Mouse (Mus musculus): ENCODE data around the gene Srsf3. TPM values are rescaled to one million over a fixed set of nuclear protein-coding genes. Genes with fewer than 3 reads are reported as not detected.

Gene Srsf3
- polyA plus RNA-seq, 1 experiment from 2014 or later = 425 TPM

- Histone ChIP-seq H3K27ac (ENCODE audit: low read length) (no peak overlapping the region), H3K4me1 (ENCODE audit: control insufficient read depth, insufficient read depth, low read length) (peaks cover 12% of the 10 kb centered on the region; the same call in 1 of the 2 replicates), H3K9me3 (replicated peaks; ENCODE audit: control insufficient read depth, low read length, poor library complexity, severe bottlenecking) (no peaks in the 10 kb centered on the region), H3K4me2 (ENCODE audit: low read length) (no peak overlapping the region), H3K27me3 (ENCODE audit: control insufficient read depth, insufficient read depth, low read depth, low read length) (no peaks in the 10 kb centered on the region), H3K36me3 (ENCODE audit: control insufficient read depth, insufficient read depth, low read length) (no peaks in the 10 kb centered on the region), H3K4me3 (ENCODE audit: low read depth, low read length) (no peak overlapping the region), H3K9ac (ENCODE audit: low read depth, low read length) (no peak overlapping the region)
- ATAC-seq = no peak
- 96% methylated on average over 7 of the region's 7 CpGs for WGBS
Measured at GRCm38 (mm10) chr17:29084656-29085055, 52.2 kb downstream of the Srsf3 start.

GRCm38 (mm10) chr17:29085266-29085665 lies 52.8 kb downstream of the Srsf3 start:
- Histone ChIP-seq H3K27ac (ENCODE audit: low read length) (no peak overlapping the region), H3K36me3 (ENCODE audit: control insufficient read depth, insufficient read depth, low read length) (no peaks in the 10 kb centered on the region), H3K4me2 (ENCODE audit: low read length) (no peak overlapping the region), H3K27me3 (ENCODE audit: control insufficient read depth, insufficient read depth, low read depth, low read length) (no peaks in the 10 kb centered on the region), H3K9ac (ENCODE audit: low read depth, low read length) (no peak overlapping the region), H3K4me1 (ENCODE audit: control insufficient read depth, insufficient read depth, low read length) (peaks cover 12% of the 10 kb centered on the region; the same call in 1 of the 2 replicates), H3K9me3 (replicated peaks; ENCODE audit: control insufficient read depth, low read length, poor library complexity, severe bottlenecking) (no peaks in the 10 kb centered on the region), H3K4me3 (ENCODE audit: low read depth, low read length) (no peak overlapping the region)
- 81% methylated on average over 10 of the region's 10 CpGs for WGBS
- ATAC-seq = no peak

- H3K36me3 ChIP-seq (ENCODE audit: control insufficient read depth, insufficient read depth, low read length) = no peaks in the 10 kb centered on the region
- H3K9me3 ChIP-seq (replicated peaks; ENCODE audit: control insufficient read depth, low read length, poor library complexity, severe bottlenecking) = no peaks in the 10 kb centered on the region
- H3K9ac ChIP-seq (ENCODE audit: low read depth, low read length) = no peak overlapping the region
- no peak overlapping the region for H3K27ac ChIP-seq (ENCODE audit: low read length)
- no peak overlapping the region for H3K4me2 ChIP-seq (ENCODE audit: low read length)
- H3K4me1 ChIP-seq (ENCODE audit: control insufficient read depth, insufficient read depth, low read length) = peaks cover 3% of the 10 kb centered on the region; the same call in 1 of the 2 replicates
- no peak overlapping the region for H3K4me3 ChIP-seq (ENCODE audit: low read depth, low read length)
- 76% methylated on average over 4 of the region's 4 CpGs for WGBS
- H3K27me3 ChIP-seq (ENCODE audit: control insufficient read depth, insufficient read depth, low read depth, low read length) = no peaks in the 10 kb centered on the region
- ATAC-seq = no peak
Measured at GRCm38 (mm10) chr17:29086916-29087315, 54.5 kb downstream of the Srsf3 start.

- no peak within 1 kb of the TSS for H3K9ac ChIP-seq (ENCODE audit: low read depth, low read length)
- ATAC-seq = no peak
- H3K4me2 ChIP-seq (ENCODE audit: low read length) = no peak within 1 kb of the TSS
- no peak within 1 kb of the TSS for H3K4me3 ChIP-seq (ENCODE audit: low read depth, low read length)
- H3K36me3 ChIP-seq (ENCODE audit: control insufficient read depth, insufficient read depth, low read length) = no peaks in the 10 kb centered on the region
- WGBS = 81% methylated on average over 3 of the region's 3 CpGs
- no peaks in the 10 kb centered on the region for H3K27me3 ChIP-seq (ENCODE audit: control insufficient read depth, insufficient read depth, low read depth, low read length)
- H3K4me1 ChIP-seq (ENCODE audit: control insufficient read depth, insufficient read depth, low read length) = peaks cover 6% of the 10 kb centered on the region
- H3K9me3 ChIP-seq (replicated peaks; ENCODE audit: control insufficient read depth, low read length, poor library complexity, severe bottlenecking) = no peaks in the 10 kb centered on the region
- no peak within 1 kb of the TSS for H3K27ac ChIP-seq (ENCODE audit: low read length)
Measured at GRCm38 (mm10) chr17:29090776-29091175, 58.3 kb downstream of the Srsf3 start, which contains the start of gene Cdkn1a. TSS of gene Cdkn1a (plus strand) at chr17:29090976.

- peaks cover 8% of the 10 kb centered on the region for H3K4me1 ChIP-seq (ENCODE audit: control insufficient read depth, insufficient read depth, low read length)
- no peak overlapping the region for H3K27ac ChIP-seq (ENCODE audit: low read length)
- no peak overlapping the region for H3K9ac ChIP-seq (ENCODE audit: low read depth, low read length)
- no peaks in the 10 kb centered on the region for H3K27me3 ChIP-seq (ENCODE audit: control insufficient read depth, insufficient read depth, low read depth, low read length)
- H3K9me3 ChIP-seq (replicated peaks; ENCODE audit: control insufficient read depth, low read length, poor library complexity, severe bottlenecking) = no peaks in the 10 kb centered on the region
- H3K36me3 ChIP-seq (ENCODE audit: control insufficient read depth, insufficient read depth, low read length) = no peaks in the 10 kb centered on the region
- no peak overlapping the region for H3K4me3 ChIP-seq (ENCODE audit: low read depth, low read length)
- WGBS = 54% methylated on average over 6 of the region's 6 CpGs
- ATAC-seq = no peak
- H3K4me2 ChIP-seq (ENCODE audit: low read length) = no peak overlapping the region
Measured at GRCm38 (mm10) chr17:29091348-29091944, 59.0 kb downstream of the Srsf3 start.

GRCm38 (mm10) chr17:29092497-29092896 lies 60.1 kb downstream of the Srsf3 start:
- Histone ChIP-seq H3K9ac (ENCODE audit: low read depth, low read length) (no peak overlapping the region), H3K4me1 (ENCODE audit: control insufficient read depth, insufficient read depth, low read length) (peaks cover 8% of the 10 kb centered on the region), H3K9me3 (replicated peaks; ENCODE audit: control insufficient read depth, low read length, poor library complexity, severe bottlenecking) (no peaks in the 10 kb centered on the region), H3K27me3 (ENCODE audit: control insufficient read depth, insufficient read depth, low read depth, low read length) (no peaks in the 10 kb centered on the region), H3K36me3 (ENCODE audit: control insufficient read depth, insufficient read depth, low read length) (no peaks in the 10 kb centered on the region), H3K4me3 (ENCODE audit: low read depth, low read length) (no peak overlapping the region), H3K27ac (ENCODE audit: low read length) (no peak overlapping the region), H3K4me2 (ENCODE audit: low read length) (no peak overlapping the region)
- ATAC-seq = no peak
- WGBS = 59% methylated on average over 5 of the region's 5 CpGs

Other genes starting within 250 kb of the Srsf3 start
- gene Brpf3, start 231.5 kb upstream of the Srsf3 start, polyA plus RNA-seq (2015; fragmentation: Nextera tagmentation; extraction: Ambion mirVana) = 5.3 and 8.5 TPM in 2 replicates
- gene Pnpla1, start 174.2 kb upstream of the Srsf3 start, polyA plus RNA-seq (2015; fragmentation: Nextera tagmentation; extraction: Ambion mirVana) = 0.06 TPM in 1 of 2 replicates, not detected in the other
- gene 4930539E08Rik, start 117.3 kb upstream of the Srsf3 start, polyA plus RNA-seq (2015; fragmentation: Nextera tagmentation; extraction: Ambion mirVana) = 3.0 and 4.0 TPM in 2 replicates
- gene Pxt1, start 88.8 kb upstream of the Srsf3 start, polyA plus RNA-seq (2015; fragmentation: Nextera tagmentation; extraction: Ambion mirVana) = not detected in 2 replicates
- 92.4 and 93.4 TPM in 2 replicates for gene Kctd20, start 80.7 kb upstream of the Srsf3 start, polyA plus RNA-seq (2015; fragmentation: Nextera tagmentation; extraction: Ambion mirVana)
- 83.1 and 90.9 TPM in 2 replicates for gene Stk38, start 24.6 kb upstream of the Srsf3 start, polyA plus RNA-seq (2015; fragmentation: Nextera tagmentation; extraction: Ambion mirVana)
- gene Cdkn1a, start 58.3 kb downstream of the Srsf3 start, polyA plus RNA-seq (2015; fragmentation: Nextera tagmentation; extraction: Ambion mirVana) = 115 and 148 TPM in 2 replicates
- 0.08 and 0.17 TPM in 2 replicates for gene Rab44, start 81.5 kb downstream of the Srsf3 start, polyA plus RNA-seq (2015; fragmentation: Nextera tagmentation; extraction: Ambion mirVana)
- 43.6 and 55.8 TPM in 2 replicates for gene Cpne5, start 205.5 kb downstream of the Srsf3 start, polyA plus RNA-seq (2015; fragmentation: Nextera tagmentation; extraction: Ambion mirVana)
- gene Ppil1, start 231.6 kb downstream of the Srsf3 start, polyA plus RNA-seq (2015; fragmentation: Nextera tagmentation; extraction: Ambion mirVana) = 106 and 107 TPM in 2 replicates
- gene BC004004, start 236.2 kb downstream of the Srsf3 start, polyA plus RNA-seq (2015; fragmentation: Nextera tagmentation; extraction: Ambion mirVana) = 125 TPM in 2 replicates

Data from midbrain, embryonic 16.5 days (tissue).